Mouse (Mus musculus): ENCODE measurements around the gene Dhx35.
A peak's percentile ranks its signal among the peaks of the same experiment; 100 is the strongest.

Gene Dhx35

DNA sequence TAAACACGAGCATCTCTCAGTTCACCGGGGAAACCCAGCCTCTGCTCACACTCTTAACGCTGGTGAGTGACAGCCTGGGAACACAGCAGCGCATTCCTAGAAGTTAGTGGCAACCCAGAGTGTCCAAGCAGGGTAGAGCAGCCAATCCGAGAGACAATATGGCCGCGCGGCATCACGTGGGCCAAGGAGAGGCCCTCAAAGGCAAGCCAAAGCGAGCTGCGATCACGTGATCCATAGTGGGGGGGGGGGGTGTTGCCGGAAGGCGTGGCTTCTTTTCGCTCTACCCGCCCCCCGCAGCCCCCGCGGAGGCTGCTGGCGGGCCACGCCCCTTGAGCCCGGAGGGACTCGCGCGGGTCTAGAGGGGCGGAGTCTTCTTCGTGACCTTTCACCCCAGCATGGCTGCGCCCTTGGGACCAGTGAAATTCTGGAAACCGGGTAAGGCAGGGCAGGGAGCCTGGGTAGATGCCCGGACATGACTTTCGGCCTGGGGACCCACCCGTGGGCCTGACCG is at the start of gene Dhx35:
Gene Dhx35, plus strand, starts transcription at position 314 of the 511 bp plus-strand sequence.
- peak; percentile 94 to 96 for DNase-seq

GRCm38 (mm10) chr2:158745049-158745482 is 49.5 kb upstream of the Dhx35 start:
- DNase-seq: peak in 1 of 2 experiments; percentile 32

- DNase-seq: no peak
Observed at GRCm38 (mm10) chr2:158746164-158746563, 48.4 kb upstream of the Dhx35 start.

- DNase-seq: no peak
Observed at GRCm38 (mm10) chr2:158749366-158749765, 45.2 kb upstream of the Dhx35 start.

- no peak for DNase-seq
Observed at GRCm38 (mm10) chr2:158760231-158760630, 34.4 kb upstream of the Dhx35 start.

GRCm38 (mm10) chr2:158762339-158762738 is 32.3 kb upstream of the Dhx35 start:
- DNase-seq: no peak

GRCm38 (mm10) chr2:158767742-158768339 is 26.8 kb upstream of the Dhx35 start, which contains the start of gene Fam83d:
TSS of gene Fam83d (plus strand) at chr2:158768093.
- peak; percentile 96 to 97 for DNase-seq

DNA sequence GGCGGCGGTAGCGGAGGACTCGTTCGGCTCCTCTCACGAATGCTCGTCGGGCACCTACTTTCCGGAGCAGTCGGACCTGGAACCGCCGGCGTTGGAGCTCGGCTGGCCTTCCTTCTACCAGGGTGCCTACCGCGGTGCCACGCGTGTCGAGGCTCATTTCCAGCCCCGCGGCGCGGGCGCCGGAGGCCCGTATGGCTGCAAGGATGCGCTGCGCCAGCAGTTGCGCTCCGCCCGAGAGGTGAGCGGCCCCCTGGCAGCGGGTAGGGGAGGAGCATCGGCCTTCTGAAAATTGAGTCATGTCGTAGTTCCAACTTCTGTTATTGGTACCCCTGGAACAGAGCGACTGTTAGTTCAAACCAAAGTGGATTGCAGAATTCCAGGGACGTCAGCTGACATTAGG is 26.3 kb upstream of the Dhx35 start:
- no peak for DNase-seq

DNA sequence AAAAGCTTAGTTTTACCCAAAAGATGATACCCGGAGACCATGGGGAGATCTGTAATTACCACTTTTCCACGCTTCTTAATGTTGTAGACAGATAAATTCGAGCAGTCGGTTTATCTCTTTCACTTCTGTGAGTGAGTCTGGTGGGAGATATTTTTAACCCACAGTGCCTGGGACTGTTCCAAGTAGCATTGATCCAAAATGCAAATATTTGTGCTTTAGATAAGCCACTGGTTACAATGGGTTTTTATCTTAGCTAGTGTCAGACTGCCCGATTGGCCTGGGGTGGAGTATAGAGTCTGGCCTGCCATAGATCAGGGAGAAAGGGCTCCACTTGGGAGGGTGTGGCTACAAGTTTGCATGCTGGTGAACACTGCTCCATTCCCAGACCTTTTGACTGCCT is 25.8 kb upstream of the Dhx35 start:
- DNase-seq: no peak

DNA sequence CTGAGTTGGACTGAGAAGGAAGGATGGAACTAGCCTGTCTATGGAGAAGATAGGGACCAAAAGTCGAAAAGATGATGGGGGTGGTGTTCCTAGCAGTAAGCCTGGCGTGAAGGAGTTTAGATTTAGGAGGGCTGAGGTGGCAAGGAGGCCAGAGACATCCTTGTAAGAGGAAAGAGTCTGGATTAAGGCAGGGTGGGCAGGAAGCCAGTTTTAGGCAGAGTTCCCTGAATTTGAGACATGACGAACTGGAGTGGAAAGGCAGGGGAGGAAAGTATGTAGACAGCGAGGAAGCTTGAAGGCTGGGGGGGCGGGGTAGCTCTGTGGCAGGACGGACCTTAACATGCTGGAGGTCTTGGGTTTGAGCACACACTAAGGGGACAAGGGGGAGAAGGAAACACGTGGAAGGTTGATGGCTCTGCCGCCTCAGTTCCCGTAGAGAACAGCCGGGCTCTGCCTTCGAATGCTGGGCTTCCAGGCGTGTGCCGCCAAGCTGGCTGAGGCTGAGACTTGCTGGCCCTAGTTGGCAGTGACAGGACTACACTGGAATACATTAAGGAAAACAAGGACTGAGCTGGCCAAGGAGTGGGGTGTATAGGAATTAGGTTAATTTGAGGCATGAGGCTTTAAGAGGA is 24.4 kb upstream of the Dhx35 start:
- no peak for DNase-seq

- DNase-seq: no peak
Observed at GRCm38 (mm10) chr2:158771066-158771763, 23.4 kb upstream of the Dhx35 start.

DNA sequence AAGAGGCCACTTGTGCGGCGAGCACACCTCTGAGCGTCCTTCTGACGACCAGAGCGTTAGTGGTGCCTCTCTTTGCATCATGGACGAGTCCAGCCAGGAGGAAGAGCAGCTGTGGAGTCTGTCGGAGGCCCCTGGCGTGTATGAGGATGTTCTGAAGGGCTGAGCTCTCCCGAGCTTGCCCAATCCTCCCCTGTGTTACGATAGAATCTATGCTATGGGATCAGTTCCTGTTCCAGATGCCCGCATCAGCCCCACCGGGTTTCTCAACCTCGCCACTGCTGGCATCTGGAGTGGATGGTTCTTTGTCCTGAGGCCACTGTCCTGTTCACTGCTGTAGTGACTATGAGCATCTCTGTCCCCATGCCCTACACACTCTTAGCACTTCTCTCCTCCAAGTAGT is 21.8 kb upstream of the Dhx35 start:
- no peak for DNase-seq

DNA sequence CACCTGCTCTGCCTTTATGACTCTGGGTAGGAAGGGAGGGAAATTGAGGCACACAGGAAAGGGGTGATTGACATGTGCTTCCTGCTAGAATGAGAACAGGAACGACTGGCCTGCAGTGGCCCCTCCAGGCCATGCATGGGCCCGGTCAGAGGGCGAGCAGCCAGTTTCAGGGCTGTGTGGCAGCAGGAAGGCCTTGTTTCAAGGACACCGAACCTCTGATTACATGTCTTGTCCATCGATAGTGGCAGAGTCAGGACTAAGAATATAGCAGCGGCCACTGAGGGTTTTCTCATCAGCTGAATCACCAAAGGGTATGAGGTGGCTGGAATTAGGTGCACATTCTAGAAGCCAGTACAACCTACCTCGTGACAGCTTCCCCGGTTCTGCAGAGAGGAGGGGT is 19.7 kb upstream of the Dhx35 start:
- DNase-seq: no peak

GRCm38 (mm10) chr2:158776716-158777115 is 17.9 kb upstream of the Dhx35 start:
- DNase-seq: no peak

DNA sequence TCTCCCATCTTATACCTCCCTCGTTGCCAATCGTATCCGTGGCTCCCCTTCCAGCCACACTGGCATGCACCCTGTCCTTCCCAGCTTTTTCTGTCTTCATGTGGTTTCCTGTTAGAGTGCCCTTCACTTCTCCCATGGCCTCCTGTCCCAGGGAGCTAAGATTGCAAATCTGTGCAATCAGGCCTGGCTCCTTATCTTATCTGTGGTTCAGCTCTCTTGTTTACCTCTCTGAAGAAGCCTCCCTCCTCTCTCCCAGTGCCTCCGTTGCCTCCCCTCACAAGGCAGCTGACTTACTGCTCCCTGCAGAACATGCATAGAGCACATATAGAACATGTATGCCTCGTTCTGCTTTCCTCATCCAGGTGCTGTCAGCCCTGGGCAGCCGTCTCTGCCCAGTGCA is 17.1 kb upstream of the Dhx35 start:
- DNase-seq: no peak

GRCm38 (mm10) chr2:158778349-158778748 is 16.3 kb upstream of the Dhx35 start:
- no peak for DNase-seq

GRCm38 (mm10) chr2:158781126-158781525 is 13.5 kb upstream of the Dhx35 start:
- no peak for DNase-seq

GRCm38 (mm10) chr2:158786927-158787795 is 7.4 kb upstream of the Dhx35 start:
- DNase-seq: no peak

GRCm38 (mm10) chr2:158795043-158795442 is 436 bp downstream of the Dhx35 start:
- peak in 1 of 2 experiments; percentile 36 for DNase-seq

DNA sequence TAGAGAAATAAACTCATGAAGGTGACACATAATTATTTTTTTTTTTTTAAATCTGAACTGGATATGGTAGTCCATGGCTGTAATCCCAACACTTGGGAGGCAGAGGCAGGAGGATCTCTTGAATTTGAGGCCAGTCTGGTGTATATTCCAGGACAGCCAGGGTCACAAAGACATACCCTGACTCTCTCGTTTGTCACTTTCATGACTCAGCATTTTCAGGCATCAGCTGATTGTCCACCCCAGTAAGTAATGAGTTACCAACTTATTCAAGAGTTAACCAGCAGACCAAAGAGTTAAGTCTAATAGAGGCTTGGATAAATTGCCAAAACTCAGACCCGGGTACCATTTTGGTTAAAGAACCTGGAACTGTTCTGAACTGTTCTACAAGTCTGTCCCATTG is 1.3 kb downstream of the Dhx35 start:
- no peak for DNase-seq

DNA sequence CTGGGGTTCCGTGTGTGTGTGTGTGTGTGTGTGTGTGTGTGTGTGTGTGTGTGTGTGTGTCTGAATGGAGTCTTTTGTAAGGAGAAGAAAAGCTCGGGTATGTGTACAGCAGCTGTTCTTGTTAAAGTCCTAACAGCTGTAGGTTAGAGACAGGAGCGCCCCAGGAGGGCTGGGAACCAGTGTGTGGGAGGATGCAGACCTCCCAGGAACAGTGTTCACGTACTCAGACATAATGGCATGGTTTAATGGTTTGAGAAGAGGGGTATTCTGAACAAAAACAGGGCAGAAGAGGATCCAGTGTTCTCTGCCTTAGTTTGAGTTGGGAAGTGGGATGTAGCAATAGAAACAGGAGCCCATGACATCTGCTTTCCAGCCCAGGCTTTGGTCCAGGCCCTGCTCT is 4.7 kb downstream of the Dhx35 start:
- no peak for DNase-seq

GRCm38 (mm10) chr2:158800788-158801187 is 6.2 kb downstream of the Dhx35 start:
- no peak for DNase-seq

- DNase-seq: no peak
Observed at GRCm38 (mm10) chr2:158803575-158803974, 9.0 kb downstream of the Dhx35 start.

Measured in kidney, adult 8-10 months (tissue).